Mouse (Mus musculus) lung, embryonic 16.5 days (tissue): ENCODE measurements around the gene Luc7l2. TPM values are rescaled to one million over a fixed set of nuclear protein-coding genes. Genes with fewer than 3 reads are reported as not detected.

Source experiments
- ATAC-seq: fragments of 200-750 bp; cut with Nextera tagmentation; 2 replicates; pipeline ENCODE4 v1.8.0; 2017; ENCODE audit warnings: low read depth, mild to moderate bottlenecking, moderate library complexity
- H3K27ac ChIP-seq: fragments of 300-500 bp; sonication (generic); 2 replicates; pipeline ENCODE4 v1.5.1; 2014; ENCODE audit warnings: mild to moderate bottlenecking, control low read depth, low read length
- H3K27me3 ChIP-seq: fragments of 300-500 bp; sonication (generic); 2 replicates; pipeline ENCODE4 v1.6.1; 2014; ENCODE audit warnings: low read depth, low read length, mixed read lengths; ENCODE audit not compliant: control insufficient read depth, insufficient read depth
- H3K36me3 ChIP-seq: fragments of 300-500 bp; sonication (generic); 2 replicates; pipeline ENCODE4 v1.6.1; 2014; ENCODE audit warnings: low read length; ENCODE audit not compliant: control insufficient read depth, insufficient read depth
- H3K4me1 ChIP-seq: fragments of 300-500 bp; sonication (generic); replicated peaks from 2 replicates; pipeline ENCODE4 v1.6.1; 2014; ENCODE audit warnings: low read length, mixed read lengths; ENCODE audit not compliant: control insufficient read depth, insufficient read depth
- H3K4me2 ChIP-seq: fragments of 300-500 bp; sonication (generic); 2 replicates; pipeline ENCODE4 v1.6.1; 2014; ENCODE audit warnings: low read depth, low read length, control low read depth
- H3K4me3 ChIP-seq: fragments of 300-500 bp; sonication (generic); 2 replicates; pipeline ENCODE4 v1.5.1; 2014; ENCODE audit warnings: mild to moderate bottlenecking, low read length, control low read depth
- H3K9ac ChIP-seq: fragments of 300-500 bp; sonication (generic); 2 replicates; pipeline ENCODE4 v1.6.1; 2014; ENCODE audit warnings: low read length, control low read depth
- H3K9me3 ChIP-seq: fragments of 300-500 bp; sonication (generic); 2 replicates; pipeline ENCODE4 v1.6.1; 2016; ENCODE audit warnings: low read length; ENCODE audit not compliant: control insufficient read depth
- WGBS: fragments of 180-500 bp; shearing (Covaris S2); extraction: QIAGEN DNeasy Blood & Tissue Kit; methylation state at CpG from one replicate; pipeline ENCODE4 v1.1.7; 2014; 5-methylcytosine and 5-hydroxymethylcytosine counted together
- polyA plus RNA-seq: library from polyadenylated mRNA; unstranded; fragments of >200 nt; fragmentation: Nextera tagmentation; extraction: Ambion mirVana; gene quantifications from 2 replicates; pipeline ENCODE4 v1.2.1, GENCODE M21; 2015

The Luc7l2 gene
- polyA plus RNA-seq, result 40.8 and 44.2 TPM in 2 replicates

DNA sequence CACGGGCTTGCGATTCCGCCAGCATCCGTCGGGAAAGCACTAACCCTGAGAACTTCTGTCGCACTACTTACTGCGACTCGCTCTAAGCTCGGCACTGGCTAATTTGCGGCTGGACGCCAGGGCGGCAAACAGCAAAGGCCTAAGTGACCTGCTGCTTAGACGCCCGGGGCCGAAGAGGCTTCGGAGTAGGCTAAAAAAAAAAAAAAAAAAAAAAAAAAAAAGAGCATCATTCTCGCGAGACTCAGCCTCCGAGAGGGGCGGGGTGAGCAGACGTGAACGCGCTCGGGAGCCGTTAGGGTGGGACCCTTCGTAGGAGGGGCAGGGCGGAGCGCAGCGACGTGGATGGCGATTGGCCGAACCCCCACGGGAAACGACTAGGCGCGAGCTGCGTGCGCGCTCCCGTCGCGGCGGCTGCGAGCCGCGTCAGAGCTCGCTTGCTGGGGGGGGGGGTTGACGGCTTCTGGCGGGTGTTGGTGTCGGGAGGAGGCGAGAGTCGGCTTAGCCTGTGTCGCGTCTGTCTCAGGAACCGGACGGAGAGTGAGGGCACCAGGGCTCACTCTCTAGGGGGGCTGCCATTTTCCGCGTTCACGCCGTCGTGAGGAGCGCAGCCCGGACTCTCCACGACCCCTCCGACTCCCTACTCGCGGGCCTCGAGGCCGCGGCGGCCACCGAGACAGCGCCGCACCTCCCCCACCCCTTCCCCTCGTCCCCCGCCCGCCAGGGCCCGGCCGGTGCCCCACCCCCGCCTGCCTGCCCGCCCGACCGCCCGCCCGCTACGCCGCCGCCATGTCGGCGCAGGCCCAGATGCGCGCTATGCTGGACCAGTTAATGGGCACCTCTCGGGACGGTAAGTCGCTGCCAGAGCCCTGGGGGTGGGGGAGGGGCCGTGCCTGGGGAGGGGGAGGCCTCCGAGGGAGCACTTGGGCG lies at the start of gene Luc7l2:
Luc7l2 (plus strand) TSS at position 273 of the 927 bp plus-strand sequence.
- peaks cover 15% of the 10 kb centered on the region for H3K4me1 ChIP-seq
- no peaks in the 10 kb centered on the region for H3K36me3 ChIP-seq
- ATAC-seq, result peak; percentile 93
- H3K27ac ChIP-seq, result peak within 1 kb of the TSS; percentile 99
- H3K9ac ChIP-seq, result peak within 1 kb of the TSS; percentile 93
- H3K27me3 ChIP-seq, result no peaks in the 10 kb centered on the region
- peak within 1 kb of the TSS; percentile 72 for H3K4me3 ChIP-seq
- H3K4me2 ChIP-seq, result peak within 1 kb of the TSS; percentile 67
- H3K9me3 ChIP-seq, result no peaks in the 10 kb centered on the region
- WGBS, result under 1% methylated on average over 84 of the region's 98 CpGs

DNA sequence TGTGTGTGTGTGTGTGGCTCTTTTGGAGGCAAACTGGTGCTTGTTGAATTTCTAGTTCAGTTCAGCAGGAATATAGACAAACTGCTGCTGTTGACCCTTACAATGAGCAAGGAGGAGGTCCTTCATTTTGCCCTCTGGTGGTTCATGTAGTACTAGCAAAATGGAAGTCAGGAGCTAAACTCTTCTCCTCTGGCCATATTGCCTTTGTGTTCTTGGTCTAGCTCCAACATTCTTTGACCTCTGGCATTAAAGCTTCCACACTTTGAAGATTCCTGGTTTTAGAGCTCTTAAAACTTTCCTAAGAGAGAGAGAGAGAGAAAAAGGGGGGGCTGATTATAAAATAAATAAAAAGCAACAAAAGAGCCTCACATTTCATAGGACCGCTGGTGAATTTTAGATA lies 39.0 kb upstream of the Luc7l2 start:
- Histone ChIP-seq H3K4me1 (0 out of 2 replicates have a peak, but pooled peaks cover 3% of the 10 kb centered on the region), H3K4me2 (no peak overlapping the region), H3K9me3 (no peaks in the 10 kb centered on the region), H3K27ac (no peak overlapping the region), H3K9ac (no peak overlapping the region), H3K36me3 (no peaks in the 10 kb centered on the region), H3K4me3 (no peak overlapping the region), H3K27me3 (no peaks in the 10 kb centered on the region)
- 76% methylated on average over 1 of the region's 1 CpGs for WGBS
- ATAC-seq, result no peak

DNA sequence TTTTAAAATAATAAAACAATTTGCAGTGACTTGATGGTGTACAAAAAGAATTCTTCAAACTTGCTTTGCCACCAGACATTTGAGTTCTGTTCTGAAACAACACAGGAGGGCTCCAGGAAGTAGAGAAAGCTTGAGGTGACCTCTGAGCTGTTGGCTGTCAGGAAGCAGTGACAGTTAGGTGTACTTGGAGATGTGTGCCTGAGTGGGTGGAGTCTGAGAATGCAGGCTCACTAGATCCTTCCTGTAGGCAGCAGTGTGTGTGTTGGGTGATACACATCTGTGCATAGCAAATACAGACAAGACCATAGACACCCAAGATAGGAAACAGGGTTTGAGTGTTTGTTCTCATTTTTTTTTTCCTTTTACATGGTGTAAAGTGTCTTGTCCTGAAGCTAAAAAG lies 38.3 kb upstream of the Luc7l2 start:
- Histone ChIP-seq H3K27me3 (no peaks in the 10 kb centered on the region), H3K4me3 (no peak overlapping the region), H3K36me3 (no peaks in the 10 kb centered on the region), H3K4me1 (0 out of 2 replicates have a peak, but pooled peaks cover 3% of the 10 kb centered on the region), H3K4me2 (no peak overlapping the region), H3K9me3 (no peaks in the 10 kb centered on the region), H3K9ac (no peak overlapping the region), H3K27ac (no peak overlapping the region)
- ATAC-seq, result no peak

DNA sequence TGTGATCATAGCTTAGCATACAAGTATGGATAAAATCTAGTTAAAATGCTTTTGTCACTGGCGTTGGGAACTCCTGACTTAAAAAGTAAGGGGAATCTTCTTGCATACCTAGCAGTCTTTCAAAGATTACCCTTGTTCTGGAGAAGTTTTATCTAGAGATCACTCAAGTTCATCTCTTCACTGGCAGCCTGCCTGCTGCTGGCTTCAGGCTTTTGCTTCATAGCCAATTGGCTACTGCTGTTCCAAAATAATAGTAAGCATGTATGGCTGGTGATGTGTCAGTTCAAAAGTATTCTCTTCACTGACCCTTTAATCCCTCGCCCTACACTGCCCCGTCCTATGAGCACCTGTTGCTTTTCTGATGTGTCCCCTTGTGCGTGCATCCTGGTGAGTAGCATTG lies 35.9 kb upstream of the Luc7l2 start:
- no peaks in the 10 kb centered on the region for H3K9me3 ChIP-seq
- H3K4me3 ChIP-seq, result no peak overlapping the region
- WGBS, result 89% methylated on average over 4 of the region's 4 CpGs
- H3K9ac ChIP-seq, result no peak overlapping the region
- ATAC-seq, result no peak
- H3K4me1 ChIP-seq, result 0 out of 2 replicates have a peak, but pooled peaks cover 3% of the 10 kb centered on the region
- no peaks in the 10 kb centered on the region for H3K27me3 ChIP-seq
- H3K4me2 ChIP-seq, result no peak overlapping the region
- no peaks in the 10 kb centered on the region for H3K36me3 ChIP-seq
- no peak overlapping the region for H3K27ac ChIP-seq

DNA sequence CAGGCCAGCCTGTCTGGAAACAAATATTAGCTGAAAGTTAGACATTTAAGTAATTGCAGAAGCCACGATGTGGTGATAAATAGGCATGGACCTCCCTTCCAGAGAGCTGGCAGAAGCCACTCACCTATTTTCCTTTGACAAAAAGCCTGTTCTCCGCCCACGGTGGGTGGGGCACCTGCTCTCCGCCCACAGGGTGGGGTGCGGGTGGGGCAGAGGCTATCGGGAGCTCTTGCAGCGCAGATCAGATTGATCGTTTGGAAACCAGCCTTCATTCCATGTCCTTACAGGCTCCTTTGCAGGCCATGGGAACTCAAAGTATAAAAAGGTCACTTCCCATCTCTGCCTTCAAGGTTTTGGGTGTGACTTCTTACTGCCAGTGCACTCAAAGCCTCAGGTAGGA lies 27.3 kb upstream of the Luc7l2 start:
- Histone ChIP-seq H3K27me3 (no peaks in the 10 kb centered on the region), H3K27ac (no peak overlapping the region), H3K9me3 (no peaks in the 10 kb centered on the region), H3K4me1 (no peaks in the 10 kb centered on the region), H3K9ac (no peak overlapping the region), H3K4me3 (no peak overlapping the region), H3K4me2 (peak overlapping the region; percentile 11; the same call in 1 of the 2 replicates), H3K36me3 (no peaks in the 10 kb centered on the region)
- no peak for ATAC-seq
- 23% methylated on average over 8 of the region's 8 CpGs for WGBS

DNA sequence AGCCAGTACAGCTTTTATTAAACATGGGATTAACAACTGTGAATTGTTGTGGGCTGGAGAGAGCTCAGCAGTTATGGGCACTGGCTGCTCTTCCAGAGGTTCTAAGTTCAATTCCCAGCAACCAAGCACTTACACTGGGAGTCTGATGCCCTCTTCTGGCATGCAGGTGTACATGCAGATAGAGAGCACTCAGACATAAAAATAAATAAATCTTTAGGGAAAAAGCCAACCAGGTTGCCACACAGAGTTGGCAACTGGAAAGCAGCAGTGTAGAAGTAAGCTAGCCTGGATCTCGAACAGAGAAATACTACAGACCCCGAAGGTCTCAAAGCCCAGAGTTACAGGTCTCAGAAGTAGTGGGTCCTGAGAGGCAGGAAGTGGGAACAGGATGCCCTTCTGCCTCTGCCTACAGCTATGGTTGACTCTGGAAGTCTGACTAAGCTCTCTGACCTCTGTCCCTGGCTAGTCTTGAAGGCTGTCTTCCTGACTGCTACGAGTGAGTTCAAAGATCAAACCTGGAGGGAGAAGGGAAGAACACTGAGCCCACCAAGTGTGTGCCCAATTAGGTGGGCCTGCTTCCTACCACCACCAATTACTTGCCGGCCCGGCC lies 19.8 kb upstream of the Luc7l2 start:
- no peaks in the 10 kb centered on the region for H3K27me3 ChIP-seq
- peaks cover 7% of the 10 kb centered on the region for H3K4me1 ChIP-seq
- WGBS, result 57% methylated on average over 5 of the region's 5 CpGs
- no peak overlapping the region for H3K4me3 ChIP-seq
- no peaks in the 10 kb centered on the region for H3K9me3 ChIP-seq
- H3K4me2 ChIP-seq, result no peak overlapping the region
- no peak overlapping the region for H3K27ac ChIP-seq
- no peak overlapping the region for H3K9ac ChIP-seq
- ATAC-seq, result no peak
- no peaks in the 10 kb centered on the region for H3K36me3 ChIP-seq

DNA sequence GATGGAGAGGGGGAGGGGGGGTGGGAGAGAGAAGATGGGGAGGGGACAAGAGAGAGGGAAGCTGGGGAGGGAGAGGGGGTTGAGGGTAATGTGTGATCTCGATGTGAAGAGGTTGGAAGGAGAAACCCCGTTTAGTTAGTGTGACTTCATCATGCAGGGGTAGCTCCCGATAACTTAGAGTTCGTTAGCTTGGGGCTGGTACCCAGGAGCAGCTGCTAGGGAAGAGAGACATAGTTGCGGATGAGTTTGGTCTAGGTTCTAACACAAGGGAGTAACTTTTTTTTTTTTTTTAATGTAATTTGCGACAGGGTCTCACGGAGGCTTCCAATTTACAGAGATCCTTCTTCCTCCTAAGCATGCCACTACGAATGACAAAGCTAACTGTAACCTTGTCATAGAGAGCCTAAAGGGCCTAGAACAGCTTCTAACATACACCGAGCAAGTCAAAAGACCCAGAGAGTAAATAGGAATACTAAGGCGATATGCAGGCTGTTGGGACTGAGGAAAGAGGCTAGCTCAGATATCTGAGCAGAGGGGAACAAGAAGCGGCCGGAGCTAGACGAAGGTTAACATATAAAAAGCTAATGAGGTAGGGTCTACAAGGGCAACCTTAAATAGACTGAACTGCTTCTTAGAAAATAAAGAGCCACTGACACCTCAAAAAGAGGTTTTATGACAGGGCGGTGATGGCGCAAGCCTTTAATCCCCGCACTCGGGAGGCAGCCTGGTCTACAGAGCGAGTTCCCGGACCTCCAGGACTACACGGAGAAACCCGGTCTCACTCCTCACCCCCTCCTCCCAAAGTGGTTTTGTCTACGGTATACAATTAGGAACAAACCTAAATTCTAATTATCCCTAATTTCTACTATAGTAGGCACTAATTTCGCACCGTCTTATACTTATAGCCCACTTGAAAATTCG lies 18.4 kb upstream of the Luc7l2 start:
- peak overlapping the region; percentile 69 for H3K4me3 ChIP-seq
- no peaks in the 10 kb centered on the region for H3K9me3 ChIP-seq
- H3K4me2 ChIP-seq, result peak overlapping the region; percentile 67
- H3K27ac ChIP-seq, result peak overlapping the region; percentile 96
- no peaks in the 10 kb centered on the region for H3K36me3 ChIP-seq
- peak overlapping the region; percentile 73 for H3K9ac ChIP-seq
- H3K4me1 ChIP-seq, result peaks cover 7% of the 10 kb centered on the region
- WGBS, result 9% methylated on average over 25 of the region's 25 CpGs
- H3K27me3 ChIP-seq, result no peaks in the 10 kb centered on the region
- ATAC-seq, result peak; percentile 44

DNA sequence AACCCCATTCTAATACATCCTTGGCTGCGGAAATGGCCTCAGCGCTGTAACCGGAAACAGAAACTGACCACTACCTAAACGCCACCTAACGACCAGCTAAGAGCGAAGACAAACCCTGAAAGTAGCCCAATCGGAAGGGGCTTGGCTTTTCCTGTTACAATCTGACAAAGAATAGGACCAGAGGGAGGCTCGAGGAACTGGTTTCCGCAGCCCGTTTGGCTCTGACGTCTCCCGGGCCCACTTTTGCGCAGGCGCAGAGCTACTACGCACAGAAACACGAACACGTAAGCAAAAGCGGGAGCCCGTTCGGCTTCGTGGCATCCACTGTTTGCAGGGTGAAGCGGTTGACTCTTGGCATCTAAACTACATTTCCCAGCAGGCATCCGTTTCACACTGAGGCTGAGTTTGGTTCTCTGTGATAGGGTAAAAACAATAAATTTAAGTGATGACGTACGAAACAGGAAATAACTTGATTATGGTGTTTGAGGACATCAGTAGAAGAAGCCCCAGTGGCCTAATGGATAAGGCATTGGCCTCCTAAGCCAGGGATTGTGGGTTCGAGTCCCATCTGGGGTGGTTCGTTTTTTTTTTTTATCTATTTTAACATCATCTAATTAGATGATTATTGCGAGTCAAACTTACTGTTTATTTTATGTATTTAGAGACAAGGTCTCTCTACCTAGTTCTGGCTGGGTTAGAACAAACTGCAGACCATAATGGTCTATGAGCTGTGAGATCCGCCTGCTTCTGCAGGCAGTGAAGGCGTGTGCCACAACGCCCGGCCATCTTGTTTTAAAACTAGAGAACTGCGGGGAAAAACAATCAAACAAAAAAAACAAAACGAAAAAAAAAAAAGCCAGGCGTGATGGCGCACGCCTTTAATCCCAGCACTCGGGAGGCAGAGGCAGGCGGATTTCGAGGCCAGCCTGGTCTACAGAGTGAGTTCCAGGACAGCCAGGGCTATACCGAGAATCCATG lies 17.4 kb upstream of the Luc7l2 start, which contains the start of gene Fmc1:
Fmc1 (plus strand) TSS at position 75 of the 978 bp plus-strand sequence.
- Histone ChIP-seq H3K36me3 (no peaks in the 10 kb centered on the region), H3K4me3 (peak within 1 kb of the TSS; percentile 69), H3K9me3 (no peaks in the 10 kb centered on the region), H3K9ac (peak within 1 kb of the TSS; percentile 86), H3K27me3 (no peaks in the 10 kb centered on the region), H3K4me1 (peaks cover 7% of the 10 kb centered on the region), H3K27ac (peak within 1 kb of the TSS; percentile 96), H3K4me2 (peak within 1 kb of the TSS; percentile 78)
- ATAC-seq, result peak; percentile 93
- WGBS, result 3% methylated on average over 41 of the region's 41 CpGs
